Mouse (Mus musculus) left cerebral cortex, adult 8-10 months (tissue): Measurements from ENCODE around the gene Znfx1. TPM values are rescaled to one million over a fixed set of nuclear protein-coding genes. Genes with fewer than 3 reads are reported as not detected.

Experiments
- DNase-seq, 2 experiments: peaks; one replicate each; pipeline ENCODE4 v3.0.0; 2022; ENCODE audit warnings: low spot score in 2 of 2
- total RNA-seq, 4 experiments: library from RNA; stranded (reverse); gene quantifications; 2 replicates each; pipeline ENCODE4 v1.2.4; 2022

Gene Znfx1
- total RNA-seq, 4 experiments from 2014 or later: 77.1 to 92.1 (median 80.7) TPM

DNA sequence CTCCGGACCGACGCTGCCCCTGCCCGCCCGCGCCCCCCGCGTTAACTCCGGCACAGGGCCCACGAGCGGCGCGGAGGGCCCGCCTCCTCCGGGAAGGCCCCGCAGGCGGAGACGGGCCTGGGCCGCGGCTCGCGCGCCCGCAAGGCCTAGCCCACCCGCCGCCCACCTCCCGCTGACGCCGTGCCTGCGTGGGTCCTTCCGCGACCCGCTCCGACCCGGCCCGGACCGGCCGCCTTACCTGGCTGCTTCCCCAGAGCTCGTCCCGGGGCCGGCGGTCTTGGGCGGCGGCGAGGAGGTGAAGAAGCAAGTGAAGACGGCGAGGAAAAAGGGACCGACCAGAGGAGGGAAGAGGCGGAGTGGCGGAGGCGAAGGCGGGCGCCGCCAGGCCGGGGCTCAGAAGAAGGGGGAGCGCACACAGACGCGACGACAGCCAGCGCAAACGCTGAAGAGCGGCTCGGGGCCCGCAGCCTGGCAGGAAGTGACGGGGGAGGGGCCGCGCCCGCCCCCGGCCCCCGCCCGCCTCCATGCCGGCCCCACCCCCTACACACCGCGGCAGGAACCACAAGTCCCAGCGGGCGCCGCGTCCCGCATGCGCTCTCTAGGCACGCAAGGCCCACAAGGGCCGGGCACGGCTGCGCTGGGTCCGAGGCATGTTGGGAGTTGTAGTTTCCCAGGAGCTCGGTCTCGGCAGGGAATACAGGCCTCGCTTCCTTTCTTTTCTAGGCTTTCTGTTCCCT, 66.9 kb downstream of the Znfx1 start, which contains the start of gene Stau1:
Gene Stau1, minus strand, starts transcription at position 504 of the 737 bp plus-strand sequence.
- DNase-seq: peak; percentile 81 to 96

DNA sequence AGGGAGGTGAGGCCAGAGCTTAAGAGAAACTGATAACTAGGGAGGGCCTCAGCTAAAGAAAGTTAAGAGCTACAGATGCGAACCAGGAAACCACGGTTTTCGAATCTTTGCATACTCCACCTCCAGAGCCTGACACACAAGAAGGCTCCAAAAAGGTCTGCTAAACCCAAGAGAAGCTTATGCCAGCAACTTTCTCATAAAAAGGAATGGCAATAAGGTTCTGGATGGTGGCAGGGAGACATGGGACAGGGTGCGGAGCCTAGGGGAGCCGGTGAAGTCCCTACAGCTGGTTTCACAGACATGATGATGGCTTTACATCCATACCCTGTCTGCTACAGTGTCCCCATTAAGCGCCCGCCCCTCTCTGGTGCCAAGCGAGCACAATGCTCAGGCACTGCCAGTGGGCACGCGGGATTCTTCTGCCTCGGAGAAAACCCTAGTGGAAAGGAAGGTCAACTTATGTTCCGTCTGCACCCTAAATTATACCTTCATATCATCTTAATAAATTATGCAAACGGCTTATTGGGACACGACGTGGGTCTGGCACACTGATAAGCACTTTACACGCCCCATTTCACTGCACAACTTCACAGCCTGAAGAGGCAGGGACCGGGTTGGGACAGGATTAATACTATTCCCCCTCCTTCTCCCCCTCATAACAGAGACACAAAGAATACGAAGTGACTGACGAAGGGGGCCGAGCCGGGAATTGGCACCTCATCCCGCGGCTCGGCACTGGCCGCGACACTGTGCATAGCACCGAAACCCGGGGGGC, 67.6 kb downstream of the Znfx1 start:
- DNase-seq: peak in 1 of 2 experiments; percentile 17

DNA sequence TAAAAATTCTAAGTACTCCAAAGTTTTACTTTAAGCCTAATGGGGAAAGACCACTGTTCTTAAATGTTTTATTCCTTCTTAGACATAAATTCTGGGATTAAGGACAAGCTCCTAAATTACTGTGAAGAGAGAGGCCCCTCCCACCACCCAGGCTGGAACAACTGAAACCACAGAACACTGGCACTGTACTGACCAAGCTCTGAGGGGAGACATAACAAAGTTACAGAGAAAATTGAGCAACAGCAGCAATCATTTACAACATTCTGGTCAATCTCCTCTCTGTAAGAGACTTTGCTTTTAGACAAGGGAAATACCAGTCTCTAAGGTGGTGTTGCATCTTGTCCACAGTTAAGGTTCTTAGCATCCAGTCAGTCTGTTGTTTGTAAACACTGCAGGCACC, 70.9 kb downstream of the Znfx1 start:
- DNase-seq: no peak

- no peak for DNase-seq
Observed at GRCm38 (mm10) chr2:166990861-166991260, 72.0 kb downstream of the Znfx1 start.

Other genes with a start within 250 kb of the Znfx1 start
- 10 to 100 TPM; 55.4 to 61.0 (median 58.1) TPM for gene Cse1l, start 157.0 kb downstream of the Znfx1 start, total RNA-seq
- gene Stau1, start 66.7 kb downstream of the Znfx1 start, total RNA-seq: 10 to 100 TPM; 62.6 to 66.0 (median 63.3) TPM
- 10 to 100 TPM; 30.7 to 32.7 (median 31.1) TPM for gene Ddx27, start 47.8 kb downstream of the Znfx1 start, total RNA-seq
- gene Kcnb1, start 127.1 kb upstream of the Znfx1 start, total RNA-seq: 100 to 1,000 TPM; 158 to 198 (median 179) TPM
- 1 to 10 TPM; 1.3 to 2.6 (median 2.1) TPM for gene Ptgis, start 177.6 kb upstream of the Znfx1 start, total RNA-seq